Mouse (Mus musculus) kidney, adult 8-10 months (tissue): ENCODE results near the gene Gpx3.
A peak's percentile ranks its signal among the peaks of the same experiment; 100 is the strongest.

ENCODE experiments used
- DNase-seq, 2 experiments: peaks; one replicate each; pipeline ENCODE4 v3.0.0; 2022

Gpx3 gene

DNA sequence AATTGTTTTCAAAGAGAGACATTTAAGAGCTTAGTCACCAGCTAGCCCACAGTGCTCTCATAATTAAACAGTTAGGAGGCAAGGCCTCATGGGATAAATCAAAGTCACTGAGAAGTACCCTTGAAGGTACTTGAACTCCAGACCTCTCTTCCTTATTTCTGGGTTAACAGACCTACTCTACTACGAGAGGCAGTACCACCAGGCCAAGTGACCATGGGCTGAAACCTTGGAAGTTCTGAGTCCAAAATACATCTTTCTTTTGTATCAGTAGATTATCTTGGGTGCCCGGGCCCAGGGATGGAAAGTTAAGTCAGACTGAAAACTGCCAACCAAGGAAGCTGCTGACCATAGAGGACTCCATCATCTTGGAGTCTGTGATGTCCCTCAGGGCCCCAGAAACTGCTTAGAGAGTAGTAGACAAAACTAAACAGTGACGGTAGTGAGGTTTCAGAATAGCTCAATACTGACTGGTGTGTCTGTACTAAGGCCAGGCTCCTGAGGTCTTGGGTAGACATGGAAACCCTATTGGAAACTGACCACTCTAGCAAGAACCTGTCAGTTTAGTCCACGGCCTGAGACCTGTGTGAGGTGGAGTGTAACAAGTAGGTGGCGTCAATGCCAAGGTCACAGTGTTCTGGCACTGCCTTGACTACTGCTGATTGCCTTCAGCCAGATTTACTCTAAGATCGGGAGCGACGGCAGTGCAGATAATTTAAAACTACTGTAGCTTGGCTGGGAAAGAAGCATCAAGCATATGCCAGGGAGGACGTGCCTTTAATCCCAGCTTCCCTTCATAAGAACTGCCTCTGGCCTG lies 10.5 kb downstream of the Gpx3 start:
- DNase-seq, result peak; percentile 64 to 65

GRCm38 (mm10) chr11:54913841-54914240 lies 11.6 kb downstream of the Gpx3 start:
- peak in 1 of 2 experiments; percentile 58 for DNase-seq

GRCm38 (mm10) chr11:54917461-54917860 lies 15.2 kb downstream of the Gpx3 start:
- no peak for DNase-seq

GRCm38 (mm10) chr11:54918273-54918672 lies 16.0 kb downstream of the Gpx3 start:
- DNase-seq, result no peak

DNA sequence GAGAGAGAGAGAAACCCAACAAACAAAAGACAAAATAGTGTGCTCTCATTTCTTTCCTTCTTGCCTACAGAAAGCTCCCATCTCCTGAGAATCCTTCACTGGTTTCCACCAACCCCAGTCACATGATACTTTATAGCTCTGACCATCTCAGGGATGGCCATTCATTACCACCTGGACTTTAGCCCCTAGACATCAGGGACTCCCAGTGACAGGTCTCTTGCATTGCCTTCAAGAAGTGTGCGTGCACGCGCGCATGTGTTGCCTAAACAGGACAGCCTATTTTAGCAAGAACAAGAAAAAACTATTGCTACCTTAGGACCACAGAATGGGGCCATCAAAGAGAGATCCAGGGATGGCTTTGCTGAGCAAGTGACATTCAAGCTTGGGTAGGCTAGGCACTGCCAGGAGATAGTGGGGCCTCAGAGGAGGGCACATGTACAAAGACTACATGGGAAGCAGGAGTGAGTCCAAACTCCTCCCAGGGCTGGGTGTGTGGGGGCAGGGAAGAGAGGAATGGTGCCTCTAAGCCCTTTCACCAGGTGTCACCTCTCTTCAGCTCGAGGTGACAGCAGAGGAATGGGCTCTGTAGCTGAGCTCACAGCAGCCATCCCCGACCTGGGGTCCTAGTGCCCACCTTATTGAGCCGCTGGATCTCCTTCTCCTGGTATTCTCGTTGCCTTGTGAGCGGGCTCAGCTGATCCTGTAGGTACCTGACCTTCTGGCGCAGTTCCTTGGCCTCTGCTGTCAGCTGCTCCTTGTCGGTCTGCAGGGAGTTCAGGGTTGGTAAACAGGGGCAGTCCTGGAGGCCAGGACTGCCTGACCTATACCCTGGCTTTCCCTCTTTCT lies 18.1 kb downstream of the Gpx3 start:
- peak; percentile 59 to 80 for DNase-seq

GRCm38 (mm10) chr11:54920973-54921580 lies 18.8 kb downstream of the Gpx3 start:
- no peak for DNase-seq

DNA sequence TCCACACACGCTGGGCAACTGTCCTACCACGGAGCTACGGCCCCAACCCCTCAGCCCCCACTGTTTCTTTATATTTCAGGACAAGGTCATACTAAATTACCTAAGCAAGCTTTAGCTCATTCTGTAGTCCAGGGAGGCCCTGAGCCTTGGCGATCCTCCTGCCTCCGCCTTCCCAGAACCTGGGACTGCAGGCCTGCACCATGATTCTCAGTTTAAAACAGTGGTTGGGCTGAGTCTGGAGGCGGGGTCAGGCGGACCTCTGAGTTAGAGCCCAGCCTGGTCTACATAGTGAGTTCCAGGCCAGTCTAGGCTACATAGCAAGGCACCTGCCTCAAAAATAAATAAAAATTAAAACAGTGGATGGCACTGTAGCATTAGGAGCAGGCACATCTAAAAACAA lies 19.5 kb downstream of the Gpx3 start:
- DNase-seq, result no peak

- peak in 1 of 2 experiments; percentile 38 for DNase-seq
These were observed 20.2 kb downstream of the Gpx3 start for GRCm38 (mm10) chr11:54922488-54922887.

DNA sequence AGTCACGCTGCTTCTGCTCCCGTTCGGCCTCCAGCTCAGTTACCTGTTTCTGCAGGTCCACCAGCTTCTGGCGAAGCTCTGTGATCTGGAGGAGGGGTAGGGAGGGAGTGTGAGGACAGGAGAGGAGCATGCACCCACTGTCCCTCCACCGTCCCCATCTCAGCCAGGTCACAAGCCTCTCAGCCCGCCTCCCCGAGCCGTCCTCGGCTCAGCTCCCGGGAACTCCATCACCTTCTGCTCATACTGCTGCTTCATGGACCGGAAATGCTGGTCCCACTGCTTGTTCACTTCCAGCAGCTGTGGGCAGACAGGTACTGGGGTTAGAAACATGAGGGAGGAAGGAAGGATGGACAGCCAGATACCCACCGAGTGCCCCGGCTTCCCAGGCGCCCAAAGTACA lies 21.9 kb downstream of the Gpx3 start:
- DNase-seq, result no peak

DNA sequence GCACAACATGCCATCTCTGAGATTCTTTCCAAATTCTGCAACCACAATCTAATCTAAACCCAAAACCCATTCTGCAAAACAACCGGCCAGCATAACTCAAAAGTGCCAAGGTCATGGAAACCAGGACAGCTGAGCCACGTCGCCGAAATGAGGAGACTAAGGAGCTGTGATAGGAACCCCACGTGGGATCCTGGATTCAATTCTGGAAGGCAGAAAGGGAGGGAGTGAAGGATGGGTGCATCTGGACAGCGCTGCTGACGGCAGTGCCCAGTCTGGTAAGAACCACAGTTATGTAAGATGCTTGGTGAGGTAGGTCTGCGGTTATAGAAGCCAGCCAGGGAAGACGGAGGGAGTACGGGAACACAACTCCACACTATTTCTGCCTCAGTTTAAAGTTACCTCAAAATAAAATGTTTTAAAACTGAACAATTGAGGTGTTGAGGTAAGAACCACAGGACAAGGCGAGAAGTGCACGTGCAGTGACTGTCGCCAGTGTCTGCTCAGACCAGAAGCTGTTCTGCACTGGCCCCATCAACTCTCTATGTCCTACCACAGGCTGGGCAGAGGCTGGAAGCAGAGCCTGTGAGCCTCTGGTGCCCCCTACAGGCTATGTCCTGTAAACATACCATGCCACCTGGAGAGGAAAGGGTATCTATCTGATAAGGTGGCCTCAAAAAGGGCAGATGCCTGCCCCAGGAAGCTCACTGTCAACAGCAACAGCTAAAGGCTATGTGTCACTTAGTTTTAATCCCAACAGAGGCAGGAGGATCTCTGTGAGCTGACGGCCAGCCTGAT lies 25.3 kb downstream of the Gpx3 start:
- peak; percentile 65 to 75 for DNase-seq

- DNase-seq, result no peak
These were observed 26.0 kb downstream of the Gpx3 start for GRCm38 (mm10) chr11:54928219-54928618.

- DNase-seq, result no peak
These were observed 26.6 kb downstream of the Gpx3 start for GRCm38 (mm10) chr11:54928886-54929285.

- DNase-seq, result no peak
These were observed 27.0 kb downstream of the Gpx3 start for GRCm38 (mm10) chr11:54929290-54929689.

GRCm38 (mm10) chr11:54929744-54930143 lies 27.5 kb downstream of the Gpx3 start:
- DNase-seq, result no peak

DNA sequence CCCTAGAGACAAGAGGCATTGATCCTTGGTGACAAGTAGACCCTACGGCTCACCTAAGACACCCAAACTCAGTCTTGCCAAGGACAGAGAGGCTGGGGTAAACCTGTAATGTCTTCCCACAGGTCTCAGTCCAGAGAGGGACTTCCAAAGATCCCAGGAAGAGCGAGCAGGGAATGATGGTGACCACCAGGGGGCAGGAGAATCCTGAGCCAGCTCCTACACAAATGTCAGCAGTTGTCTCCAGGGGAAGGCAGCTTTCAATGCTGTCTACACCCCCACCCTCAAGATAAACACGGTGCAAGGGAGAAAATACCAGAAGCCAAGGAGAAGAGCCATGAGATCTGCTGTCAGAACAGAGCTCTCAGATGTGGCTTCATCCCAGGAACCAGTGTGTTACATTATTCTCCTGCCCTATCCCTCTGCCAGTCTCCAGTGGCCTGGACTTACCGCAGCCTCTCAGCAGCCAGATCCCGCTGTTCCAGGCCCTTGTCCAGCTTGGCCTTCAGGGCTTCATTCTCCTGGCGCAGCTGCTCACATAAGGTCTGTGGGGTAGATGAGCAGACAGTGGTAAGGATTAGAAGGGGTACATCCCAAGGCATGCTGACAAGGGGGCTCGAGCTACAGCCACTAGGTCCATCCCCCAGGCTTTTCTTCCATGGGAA lies 28.2 kb downstream of the Gpx3 start:
- peak in 1 of 2 experiments; percentile 52 for DNase-seq

DNA sequence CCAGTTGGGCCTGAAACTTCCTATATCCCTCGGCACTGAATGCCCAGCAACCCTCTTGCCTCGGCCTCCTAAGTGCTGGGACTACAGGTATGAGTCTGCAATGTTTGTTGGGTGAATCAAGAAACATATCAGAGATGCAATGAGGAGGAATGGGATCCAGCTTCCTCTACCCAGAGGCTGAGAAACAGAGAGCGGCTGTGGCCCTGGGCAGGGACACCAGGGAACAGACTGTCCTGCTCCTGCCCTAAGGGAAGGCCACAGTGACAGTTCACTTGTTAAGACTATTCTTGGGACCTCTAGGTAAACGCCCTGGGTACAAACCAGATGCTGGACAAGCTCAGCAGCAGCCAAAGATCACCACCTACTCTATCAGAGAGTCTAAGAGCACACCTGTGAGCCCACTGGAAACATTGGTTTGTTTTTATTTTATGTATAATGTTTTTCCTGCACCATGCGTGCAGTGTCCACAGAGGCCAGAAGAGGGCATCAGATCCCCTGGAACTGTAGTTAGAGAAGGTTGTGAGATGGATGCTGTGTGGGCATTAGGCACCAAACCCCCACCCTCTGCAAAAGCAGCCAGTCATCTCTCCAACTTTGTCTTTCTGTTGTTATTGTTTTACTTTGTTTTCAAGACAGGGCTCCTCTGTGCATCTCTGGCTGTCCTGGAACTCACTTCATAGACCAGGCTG lies 29.3 kb downstream of the Gpx3 start:
- DNase-seq, result peak in 1 of 2 experiments; percentile 63

DNA sequence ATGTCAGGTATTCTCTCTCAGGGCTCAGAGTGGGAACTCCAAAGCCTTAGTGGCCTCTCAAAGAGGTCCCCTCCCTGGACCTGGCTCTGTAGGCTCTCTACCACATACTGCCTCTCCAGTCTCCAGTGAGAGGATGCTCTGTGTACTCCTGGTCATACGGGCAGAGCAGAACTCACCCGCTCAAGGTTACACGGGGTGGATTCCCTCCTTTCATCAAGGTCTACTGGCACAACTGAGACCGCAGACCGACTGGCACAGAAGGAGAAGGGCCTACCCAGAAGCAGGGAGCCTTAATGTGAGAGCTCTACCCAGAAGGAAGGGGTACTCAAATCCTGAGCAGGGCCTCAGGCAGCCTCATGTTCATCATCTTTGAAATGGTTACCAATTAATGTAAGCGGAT lies 30.3 kb downstream of the Gpx3 start:
- no peak for DNase-seq

DNA sequence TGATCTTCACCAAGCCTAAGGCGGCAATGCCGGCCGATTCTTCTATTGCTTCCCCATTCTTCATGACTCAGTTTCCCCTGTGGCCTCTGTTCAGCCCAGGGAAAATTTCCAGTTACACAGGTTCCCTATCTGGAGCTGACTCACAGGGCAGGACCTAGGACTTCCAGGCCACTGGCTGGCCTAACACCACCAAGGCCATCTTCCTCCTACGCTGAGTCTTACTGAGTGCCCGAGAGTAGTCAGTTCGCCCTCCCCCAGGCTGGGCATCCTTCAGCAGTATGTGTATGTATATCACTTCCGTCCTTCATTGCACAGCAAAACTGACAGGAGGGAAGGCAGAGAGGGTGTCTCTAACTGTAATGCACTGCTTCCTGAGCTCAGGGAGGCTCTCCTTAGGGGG lies 31.9 kb downstream of the Gpx3 start:
- DNase-seq, result no peak

DNA sequence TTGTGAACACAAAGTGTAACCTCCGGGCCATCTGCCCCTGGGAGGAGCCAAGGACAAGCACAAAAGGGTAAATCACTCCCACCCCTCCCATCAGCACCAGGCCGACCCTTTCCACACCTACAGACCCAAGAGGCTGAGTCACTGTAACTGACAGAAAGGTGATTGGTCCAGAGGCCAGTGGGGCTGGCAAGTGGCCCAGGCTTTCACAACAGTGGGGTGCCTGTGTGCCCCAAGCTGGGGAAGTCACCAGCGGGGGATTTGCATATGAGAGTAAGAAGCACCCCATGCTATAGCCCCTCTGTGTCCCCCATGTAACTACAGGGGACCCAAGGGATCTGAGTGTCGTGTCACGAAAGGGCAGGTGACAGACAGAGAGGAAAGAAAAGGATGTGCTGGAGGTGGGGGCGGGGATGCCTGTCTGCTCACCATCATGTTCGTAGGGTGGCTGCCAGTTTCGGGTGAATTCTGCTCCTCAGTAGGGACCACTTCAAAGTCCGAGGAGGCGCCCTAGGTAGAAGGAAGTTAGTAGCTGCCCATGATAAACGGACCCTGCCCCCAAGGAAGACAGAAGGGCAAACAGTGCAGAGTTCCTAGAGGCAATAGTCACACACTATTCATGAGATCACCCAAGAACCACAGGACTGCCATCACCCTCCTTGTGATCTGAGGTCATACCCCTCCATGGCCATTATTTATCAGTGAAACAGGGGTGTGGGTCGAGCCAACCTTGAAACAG lies 34.0 kb downstream of the Gpx3 start:
- no peak for DNase-seq

DNA sequence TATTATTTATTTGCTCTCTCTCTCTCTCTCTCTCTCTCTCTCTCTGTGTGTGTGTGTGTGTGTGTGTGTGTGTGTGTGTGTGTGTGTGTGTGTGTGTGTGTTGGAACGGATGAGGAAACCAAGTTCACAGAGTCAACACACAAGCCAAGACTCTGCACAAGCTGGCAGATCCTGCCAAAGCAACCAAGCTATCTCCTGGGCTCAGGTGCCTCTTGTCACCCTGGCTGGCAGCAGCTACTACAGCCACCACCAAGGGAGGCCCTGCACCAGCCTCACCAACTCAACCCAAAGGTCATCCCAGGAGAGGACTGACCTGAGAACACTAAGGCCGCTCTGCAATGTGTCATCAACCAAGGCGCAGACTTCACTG lies 34.5 kb downstream of the Gpx3 start:
- DNase-seq, result no peak

DNA sequence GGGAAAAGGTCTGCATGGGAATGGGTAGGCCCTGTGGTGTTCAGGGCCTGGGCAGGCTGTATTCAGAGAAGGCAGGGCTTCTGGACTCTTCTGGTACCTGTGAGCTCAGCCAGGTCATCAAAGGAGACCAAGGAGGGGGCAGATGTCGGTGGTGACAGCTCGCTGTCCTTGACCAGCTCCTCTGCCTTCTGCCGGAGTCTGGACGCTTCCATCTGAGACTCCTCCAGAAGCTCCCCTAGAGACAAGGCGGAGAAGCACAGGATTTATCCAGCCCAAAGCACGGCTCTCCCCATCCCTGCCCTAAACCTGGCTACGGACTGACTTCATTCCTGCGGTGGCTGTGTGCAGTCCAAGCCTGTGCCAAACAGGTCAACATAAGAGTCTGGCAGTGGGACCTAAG lies 37.2 kb downstream of the Gpx3 start:
- no peak for DNase-seq
